Mouse (Mus musculus): ENCODE measurements around the gene Higd2a.

- TF ChIP-seq POLR2A (IDR thresholded peaks at IDR 0.05; ENCODE audit: insufficient read depth, low read depth, low read length) (no peak), CTCF (IDR thresholded peaks at IDR 0.05) (no peak)
These were observed 18.4 kb upstream of the Higd2a start for GRCm38 (mm10) chr13:54571637-54572036.

Measured in heart, adult 2 months (tissue).